Mouse (Mus musculus): Measurements from ENCODE around the gene Gm6588. TPM values are rescaled to one million over a fixed set of nuclear protein-coding genes. Genes with fewer than 3 reads are reported as not detected.

Gm6588 gene
- total RNA-seq, 2 experiments from 2014 or later: not detected

DNA sequence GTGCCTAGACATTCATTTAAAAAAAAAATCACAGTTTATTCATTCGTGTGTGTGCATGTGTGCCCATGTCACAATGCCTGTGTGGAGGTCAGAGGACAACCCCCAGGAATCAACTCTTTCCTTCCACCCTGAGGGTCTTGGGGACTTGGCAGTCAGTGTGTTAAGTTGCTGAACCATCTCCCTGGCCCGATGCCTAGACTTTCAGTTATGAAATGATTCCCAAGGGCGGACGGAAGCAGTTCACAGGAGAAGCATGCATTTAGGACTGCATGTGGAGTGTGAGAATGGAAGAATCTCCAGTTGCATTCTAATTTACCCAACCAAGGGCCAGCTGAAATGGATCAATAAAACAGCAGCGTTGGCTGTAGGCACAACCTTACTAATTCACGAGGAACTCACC lies 17.1 kb downstream of the Gm6588 start:
- DNase-seq: peak; percentile 57
- intact Hi-C loops (cut with DNase I): no loop called here

DNA sequence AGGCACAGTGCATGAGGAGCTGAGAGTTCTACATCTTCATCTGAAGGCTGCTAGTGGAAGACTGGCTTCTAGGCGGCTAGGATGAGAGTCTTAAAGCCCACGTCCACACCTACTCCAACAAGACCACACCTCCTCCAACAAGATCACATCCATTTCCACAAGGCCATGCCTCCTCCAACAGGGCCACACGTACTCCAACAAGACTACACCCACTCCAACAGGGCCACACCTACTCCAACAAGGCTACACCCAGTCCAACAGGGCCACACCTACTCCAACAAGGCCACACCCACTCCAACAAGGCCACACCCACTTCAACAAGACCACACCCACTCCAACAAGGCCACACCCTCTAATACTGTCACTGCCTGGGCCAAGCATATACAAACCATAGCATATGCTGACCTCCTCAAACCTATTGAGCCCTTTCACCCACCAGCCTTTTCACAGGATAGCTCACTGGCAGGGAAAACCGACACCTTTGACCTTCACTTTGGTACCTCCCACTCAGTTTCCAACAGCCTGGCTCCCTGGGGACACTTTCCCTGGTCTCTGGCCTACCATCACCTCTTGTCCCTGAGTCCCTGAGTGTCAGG lies 19.9 kb downstream of the Gm6588 start:
- no peak for DNase-seq
- intact Hi-C loops (cut with DNase I): no loop called here

DNA sequence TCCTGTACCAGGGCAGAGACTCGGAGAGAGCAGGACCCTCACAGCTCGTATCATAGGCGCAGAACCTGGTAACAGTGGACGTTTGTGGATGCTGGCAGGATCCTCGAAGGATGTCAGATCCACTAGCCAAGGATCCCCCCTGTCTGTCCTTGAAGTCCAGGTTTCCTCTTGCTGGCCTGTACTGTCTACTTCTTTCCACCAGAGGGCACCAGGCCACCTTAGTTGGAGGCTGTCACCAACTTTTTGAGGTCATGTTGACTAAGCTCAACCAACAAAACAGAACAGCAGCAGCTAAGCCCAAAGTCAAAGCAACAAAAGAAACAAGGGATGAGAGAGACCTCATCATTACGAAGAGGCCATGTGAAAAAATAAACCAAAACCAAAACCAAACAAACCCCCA lies 20.9 kb downstream of the Gm6588 start:
- intact Hi-C loops (cut with DNase I): loop anchor here (10.0 kb wide), 1 partner anchor 105 kb away; the partner anchor contains the start of gene Sez6l
- peak; percentile 64 for DNase-seq

DNA sequence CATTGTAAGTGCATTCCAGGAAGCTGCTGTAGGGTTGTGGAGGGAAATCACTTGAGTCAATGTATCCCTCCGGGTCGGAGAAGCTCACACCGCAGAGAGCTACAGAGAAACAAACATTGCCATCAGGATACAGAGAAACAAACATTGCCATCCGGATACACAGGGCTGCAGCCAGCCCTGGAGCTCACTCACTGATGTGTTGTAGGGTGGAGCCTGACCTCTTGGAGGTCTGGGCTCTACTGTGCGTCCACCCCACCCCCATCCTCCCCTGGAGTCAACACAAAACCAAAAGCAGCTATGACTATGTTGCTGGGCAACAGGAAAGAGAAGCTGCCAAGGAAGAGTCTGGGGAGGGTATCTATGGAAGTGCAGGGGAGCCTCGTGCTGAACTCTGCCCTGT lies 24.2 kb downstream of the Gm6588 start:
- peak; percentile 29 for DNase-seq
- intact Hi-C loops (cut with DNase I): loop anchor here (10.0 kb wide), 1 partner anchor 101 kb away; the partner anchor contains the start of gene Sez6l

DNA sequence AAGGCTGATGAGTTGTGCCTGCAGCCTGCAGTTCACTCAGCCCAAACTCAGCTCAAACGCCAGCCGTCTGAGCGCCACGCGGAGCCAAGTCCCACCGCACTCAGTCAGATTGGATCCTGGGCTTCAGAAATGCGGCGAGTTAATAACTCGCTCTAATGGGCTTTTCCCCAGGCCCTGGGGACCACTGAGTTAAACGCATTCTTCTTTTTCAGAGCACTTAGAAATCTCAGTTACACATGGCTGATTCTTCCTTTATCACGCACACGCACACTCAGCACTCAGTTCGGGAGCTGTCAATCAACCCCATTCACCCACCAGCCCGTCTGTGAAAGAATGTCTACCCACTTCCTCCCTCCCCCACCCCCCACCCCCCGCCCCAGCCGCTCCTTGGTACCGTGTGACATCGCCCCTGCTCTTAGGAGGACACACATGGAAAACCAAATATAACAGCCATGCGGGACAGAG lies 32.8 kb downstream of the Gm6588 start:
- DNase-seq: no peak
- intact Hi-C loops (cut with DNase I): no loop called here

DNA sequence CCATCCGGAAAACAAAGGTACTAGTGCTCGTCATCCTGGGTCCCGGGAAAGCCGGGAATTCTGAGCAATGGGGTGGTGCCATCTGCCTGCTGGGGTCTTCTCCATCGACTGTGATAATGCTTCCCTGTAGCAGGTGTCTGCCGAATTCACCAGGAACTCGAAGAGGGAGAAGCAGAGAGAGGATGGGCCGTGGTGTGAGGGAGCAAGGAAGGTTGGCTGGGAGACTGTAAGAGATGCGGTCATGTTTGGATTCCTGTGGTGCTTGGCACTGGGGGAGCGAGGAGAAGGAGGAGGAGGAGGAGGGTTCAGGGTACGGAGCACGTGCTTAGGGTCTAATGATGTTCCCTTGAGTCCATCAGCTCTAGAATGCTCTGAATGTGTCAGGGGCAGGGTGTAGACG lies 33.3 kb downstream of the Gm6588 start:
- no peak for DNase-seq
- intact Hi-C loops (cut with DNase I): no loop called here

DNA sequence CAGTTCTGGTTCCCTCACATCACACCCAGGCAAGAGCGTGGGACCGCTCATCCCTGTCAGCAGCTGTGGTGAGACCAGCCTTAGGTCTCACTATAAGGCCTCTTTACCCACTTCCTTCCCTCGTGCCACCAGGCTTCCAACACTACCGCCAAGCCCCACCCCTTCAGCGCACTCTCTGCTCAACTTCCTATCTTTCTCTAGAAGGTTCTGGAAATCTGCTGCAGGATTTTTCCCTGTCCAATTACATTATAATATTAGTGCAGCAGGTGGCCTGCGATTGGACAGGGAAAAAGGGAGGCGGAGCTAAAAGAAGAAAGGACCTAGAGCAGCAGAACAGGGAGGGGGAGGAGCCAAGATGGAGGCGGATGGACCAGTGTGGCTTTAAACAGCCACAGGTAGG lies 33.8 kb downstream of the Gm6588 start:
- intact Hi-C loops (cut with DNase I): no loop called here
- no peak for DNase-seq

DNA sequence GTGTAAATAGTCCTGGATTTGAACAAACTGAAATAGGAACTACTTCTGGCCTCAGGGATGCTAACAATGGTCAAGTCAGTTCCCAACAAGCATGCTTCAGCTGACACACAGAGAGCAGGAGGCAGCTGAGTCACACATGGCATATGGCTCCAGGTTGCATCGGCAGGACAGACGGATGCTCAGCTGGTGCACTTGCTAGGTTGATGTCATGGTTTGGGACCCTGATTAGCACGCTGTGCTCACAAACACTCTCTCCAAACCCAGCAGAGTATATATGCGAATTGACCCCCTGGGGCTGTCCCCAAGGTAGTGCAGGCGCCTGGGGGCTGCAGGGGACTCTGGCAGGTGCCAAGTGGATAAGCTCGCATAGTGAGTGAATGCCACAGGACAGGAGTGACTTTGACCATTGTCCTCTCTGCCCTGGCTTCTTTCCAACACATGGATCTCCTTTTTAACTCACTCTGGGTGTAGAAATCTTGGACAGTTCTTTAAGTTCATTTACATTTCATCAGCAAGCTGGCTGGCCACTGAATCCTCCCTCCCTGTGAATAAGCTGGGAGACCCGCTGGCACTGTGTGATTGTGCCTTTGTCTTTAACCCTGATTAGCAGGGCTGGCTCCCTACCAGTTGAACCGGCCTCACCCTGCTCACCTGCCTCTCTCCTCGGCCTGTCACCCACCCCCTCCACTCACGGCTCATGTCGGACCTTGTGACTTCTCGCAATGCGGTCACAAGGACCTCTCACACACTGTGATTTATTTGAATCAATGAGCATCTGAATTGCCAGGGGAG lies 35.9 kb downstream of the Gm6588 start:
- peak; percentile 72 for DNase-seq
- intact Hi-C loops (cut with DNase I): no loop called here

DNA sequence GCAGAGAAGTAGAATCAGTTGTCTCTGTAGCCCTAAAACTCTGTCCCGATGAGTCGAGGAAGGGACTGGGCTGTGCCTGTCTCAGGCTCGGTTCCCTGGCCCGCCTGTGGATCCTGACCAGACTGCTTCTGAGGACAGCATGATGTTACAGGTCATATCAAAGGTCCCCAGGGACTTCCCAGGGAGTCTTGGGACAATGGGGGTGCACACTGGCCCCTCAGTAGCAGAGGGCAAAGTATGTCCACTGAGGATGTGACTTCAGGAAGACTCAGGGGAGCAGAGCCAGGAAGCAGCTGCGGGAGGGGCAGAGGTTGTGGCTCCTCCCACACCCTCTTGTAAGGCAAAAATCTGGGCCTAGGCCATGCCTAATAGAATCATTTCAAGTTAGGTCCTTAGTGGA lies 37.2 kb downstream of the Gm6588 start:
- intact Hi-C loops (cut with DNase I): no loop called here
- no peak for DNase-seq

DNA sequence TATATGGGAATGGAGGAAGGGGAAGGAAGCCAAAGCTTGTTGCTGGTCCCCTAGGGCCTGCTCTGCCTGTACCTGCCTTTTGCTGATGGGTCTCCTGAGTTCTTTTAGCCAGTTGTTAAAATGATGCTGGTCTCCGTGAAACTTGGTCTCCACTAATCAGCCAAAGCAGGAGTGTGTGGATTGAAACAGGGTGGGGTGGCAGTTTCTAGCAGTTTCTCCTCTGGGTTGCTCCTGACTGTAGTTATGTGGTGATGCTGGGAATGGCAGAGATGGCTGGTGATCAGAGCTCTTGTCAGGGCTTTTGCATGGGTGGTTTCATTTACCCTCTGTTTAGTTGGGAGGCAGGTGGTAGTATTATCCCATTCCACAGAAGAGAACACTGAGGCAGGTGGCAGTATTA lies 38.3 kb downstream of the Gm6588 start:
- DNase-seq: no peak
- intact Hi-C loops (cut with DNase I): no loop called here

DNA sequence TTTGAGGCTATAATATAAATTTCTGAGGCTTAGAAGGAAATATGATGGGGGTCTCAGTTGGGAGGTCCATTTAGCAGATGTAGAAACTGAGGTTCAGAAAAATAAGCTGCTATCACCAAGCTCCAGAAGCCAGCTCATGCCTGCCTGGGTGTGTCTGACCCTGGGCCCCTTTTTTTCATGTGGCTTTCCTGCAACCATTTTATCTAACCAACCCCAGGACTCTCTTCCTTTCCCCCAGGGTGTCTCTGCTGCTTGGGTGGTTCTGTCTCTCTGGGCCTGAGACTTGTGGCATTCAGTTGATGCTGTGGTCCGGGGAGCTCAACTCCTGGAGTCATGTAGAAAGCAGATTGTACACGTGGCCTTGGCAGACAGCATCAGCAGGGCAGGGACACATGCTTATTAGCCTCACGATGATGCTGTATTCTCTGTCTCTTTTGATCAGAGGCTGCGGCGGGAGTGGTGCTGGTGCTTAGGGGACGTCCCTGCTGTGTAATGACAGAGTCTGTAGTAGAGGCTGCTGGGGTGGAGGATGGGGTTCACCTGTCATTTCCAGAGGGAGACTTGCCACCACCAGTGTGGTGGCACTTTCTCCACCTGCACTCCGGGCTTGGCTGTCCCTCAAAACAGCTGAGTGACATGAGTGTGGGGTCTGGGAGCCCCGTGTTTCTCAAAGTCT lies 39.0 kb downstream of the Gm6588 start:
- intact Hi-C loops (cut with DNase I): no loop called here
- DNase-seq: no peak

DNA sequence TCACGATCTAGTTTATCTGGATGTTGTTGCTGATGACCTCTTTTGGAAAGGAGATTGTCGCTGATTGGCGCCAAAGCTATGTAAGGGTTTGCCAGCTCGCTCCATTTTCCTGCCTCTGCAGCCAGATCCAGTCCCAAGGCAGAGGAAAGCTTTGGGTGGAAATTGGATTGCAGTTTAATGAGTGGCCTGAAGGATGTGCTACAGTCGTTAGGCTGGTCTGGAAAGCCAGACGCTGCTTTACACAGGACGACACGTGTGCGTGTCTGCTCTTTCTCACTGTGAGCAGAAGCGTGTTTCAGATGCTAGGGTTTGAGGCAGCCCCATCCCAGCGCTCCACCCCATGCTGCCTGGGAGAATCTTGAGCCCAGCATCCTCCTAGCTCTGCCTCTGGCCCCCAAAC lies 42.3 kb downstream of the Gm6588 start:
- intact Hi-C loops (cut with DNase I): no loop called here
- no peak for DNase-seq

DNA sequence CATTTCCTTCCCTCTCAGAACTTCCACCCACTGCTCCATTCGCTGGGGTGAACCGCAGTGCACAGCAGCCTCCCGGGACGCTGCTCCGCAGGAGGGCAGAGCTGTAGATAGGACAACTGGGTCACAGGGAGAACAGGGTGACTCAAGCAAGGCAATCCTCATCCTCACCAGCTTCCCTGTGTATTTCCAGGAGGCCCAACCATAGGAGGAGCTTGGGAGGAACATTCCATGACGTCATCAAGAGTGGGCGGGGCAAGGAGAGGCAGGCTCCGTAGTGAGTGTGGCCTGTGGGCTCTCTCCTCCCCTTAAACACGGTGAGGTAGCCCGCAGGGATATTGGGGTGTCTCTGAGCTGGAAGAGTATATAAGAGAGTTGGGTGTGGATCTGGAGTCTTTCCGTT lies 44.3 kb downstream of the Gm6588 start:
- intact Hi-C loops (cut with DNase I): no loop called here
- peak; percentile 48 for DNase-seq

DNA sequence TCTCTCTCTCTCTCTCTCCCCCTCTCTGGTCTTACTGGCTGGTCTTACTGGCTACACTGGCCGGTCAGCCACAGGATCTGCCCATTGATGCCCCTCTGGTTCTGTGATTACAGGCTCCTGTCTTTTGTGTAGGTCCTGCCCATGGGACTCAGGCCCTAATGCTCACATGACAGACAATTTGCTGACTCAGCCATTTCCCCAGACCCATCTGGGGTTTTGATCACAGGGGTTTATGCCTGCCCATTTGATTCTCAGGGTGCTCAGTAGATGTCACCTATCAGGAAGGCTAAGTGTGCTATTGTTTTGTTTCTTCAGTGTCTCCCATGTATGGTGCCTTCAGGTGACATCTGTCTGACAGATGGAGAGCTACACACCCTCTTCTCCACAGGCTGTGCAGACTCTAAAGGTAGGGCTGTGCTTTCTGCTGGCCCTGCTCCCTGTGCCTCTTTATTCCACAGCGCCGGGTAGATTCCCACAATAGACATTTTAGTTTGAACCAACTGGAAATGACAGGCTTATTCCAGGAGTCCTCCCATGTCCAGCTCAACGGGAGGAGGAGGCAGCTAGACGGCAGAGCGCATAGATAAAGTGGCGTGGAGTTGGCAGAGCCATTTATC lies 47.6 kb downstream of the Gm6588 start:
- DNase-seq: no peak
- intact Hi-C loops (cut with DNase I): no loop called here

DNA sequence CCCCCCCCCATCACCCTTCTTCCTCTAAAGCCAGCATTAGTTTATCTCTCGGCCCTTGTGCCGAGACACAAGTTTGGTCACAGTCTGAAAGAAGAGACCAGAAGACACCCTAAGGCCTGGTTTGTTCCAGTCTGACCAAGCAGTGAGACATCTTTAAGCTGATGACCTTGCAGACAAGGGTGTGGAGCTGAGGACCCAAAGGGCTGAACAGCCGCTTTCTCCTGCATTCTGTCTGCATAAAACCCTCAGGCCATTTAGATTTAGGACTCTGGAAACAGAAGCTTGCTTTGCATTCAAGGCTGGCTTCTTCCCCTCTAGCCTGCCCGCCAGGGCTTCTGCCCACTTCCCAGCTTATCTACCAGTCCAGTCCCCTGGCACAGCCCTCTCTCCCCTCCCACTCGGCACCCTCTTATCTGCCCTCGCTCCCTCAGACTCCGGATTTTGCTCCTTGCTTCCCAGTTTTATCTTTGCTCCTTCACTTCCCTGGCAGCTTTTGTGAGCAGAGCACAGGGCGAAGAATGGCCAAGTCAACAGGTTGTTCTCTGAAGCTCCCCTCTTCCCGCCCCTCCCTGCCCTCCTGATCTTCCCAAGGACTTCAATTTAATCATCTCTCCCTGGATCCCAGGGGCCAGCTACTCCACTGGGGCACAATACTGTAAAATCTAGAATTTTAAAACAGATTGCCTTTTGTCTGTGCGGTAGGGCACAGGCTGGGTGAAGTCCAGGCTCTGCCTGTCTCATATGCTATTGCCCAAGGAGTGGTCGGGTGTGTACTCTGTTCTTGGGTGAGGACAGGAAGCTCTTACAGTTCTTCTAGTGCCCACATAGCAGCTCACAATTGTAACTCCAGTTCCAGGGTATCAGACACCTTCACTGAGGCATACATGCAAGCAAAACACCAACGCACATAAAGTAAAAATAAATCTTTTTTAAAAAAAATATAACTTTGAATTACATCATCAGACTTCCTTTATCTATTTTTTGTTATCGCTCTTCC lies 50.0 kb downstream of the Gm6588 start:
- intact Hi-C loops (cut with DNase I): no loop called here
- no peak for DNase-seq

DNA sequence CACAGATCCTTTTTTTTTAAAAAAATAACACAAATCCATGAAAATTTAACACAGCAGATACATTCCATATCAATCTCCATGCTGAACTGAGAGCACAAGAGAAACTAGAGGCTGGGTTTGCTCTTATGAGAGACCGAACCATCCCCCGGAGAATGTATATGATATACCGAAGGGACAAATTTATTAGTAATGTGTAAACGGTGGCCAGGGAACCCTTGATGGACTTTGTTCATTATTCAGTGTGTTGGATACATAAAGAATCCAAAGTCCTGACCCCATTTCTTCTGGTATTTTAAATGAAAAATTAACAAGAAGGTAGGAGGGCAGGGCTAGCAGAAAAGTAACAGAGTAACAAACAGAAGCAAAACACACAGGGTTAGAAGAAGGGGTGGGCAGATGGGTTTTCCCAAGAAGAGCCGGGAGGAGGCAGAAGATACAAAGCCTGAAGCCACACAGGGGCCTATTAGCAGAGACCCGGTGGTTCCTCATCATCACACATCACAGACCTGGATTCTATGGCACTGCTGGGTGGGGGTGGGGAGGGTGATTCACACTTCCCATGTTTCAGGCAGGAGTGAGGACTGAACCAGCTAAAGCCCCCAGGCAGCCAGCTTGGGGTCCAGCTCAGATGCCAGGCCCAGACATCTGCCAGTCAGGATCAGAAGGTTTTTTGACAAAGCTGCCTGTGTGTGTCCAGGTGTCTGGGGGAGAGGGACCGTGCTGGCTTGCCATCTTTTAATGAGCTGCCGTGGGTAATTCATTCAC lies 50.9 kb downstream of the Gm6588 start:
- DNase-seq: peak; percentile 72
- intact Hi-C loops (cut with DNase I): no loop called here
